Mouse (Mus musculus): ENCODE results near the gene Pnmal1.

The Pnmal1 gene

DNA sequence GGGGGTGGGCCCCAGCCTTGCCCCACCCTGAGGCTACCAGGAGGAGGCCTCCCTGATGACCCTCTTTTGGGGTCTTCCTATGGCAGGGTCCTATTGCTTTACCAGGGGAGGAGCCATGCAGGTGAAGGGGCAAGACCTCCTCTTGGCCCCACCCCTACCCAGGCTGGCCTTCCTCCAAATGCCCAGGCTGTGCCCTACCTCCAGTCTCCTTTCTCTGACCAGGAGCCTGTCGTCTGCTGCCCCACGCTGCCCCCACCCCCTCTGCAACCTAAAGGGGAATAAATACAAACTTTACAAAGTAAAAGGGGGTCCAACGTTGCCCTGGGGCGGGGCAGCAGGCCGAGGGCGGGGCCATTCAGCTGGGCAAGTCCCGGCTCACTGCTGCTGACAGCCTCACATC lies 45.2 kb downstream of the Pnmal1 start:
- TF ChIP-seq POU5F1 (IDR thresholded peaks at IDR 0.05; ENCODE audit: borderline replicate concordance, low read length), result no peak
- no peak for TF ChIP-seq CTCF (conservative IDR thresholded peaks at IDR 0.05; ENCODE audit: low read length)
- TF ChIP-seq NANOG (IDR thresholded peaks at IDR 0.05; ENCODE audit: borderline replicate concordance, low read length), result no peak
- Histone ChIP-seq H3K36me3 (ENCODE audit: insufficient read depth, low read length) (peaks cover 67% of the 10 kb centered on the region), H3K4me1 (replicated peaks; ENCODE audit: low read depth, low read length) (peaks cover 38% of the 10 kb centered on the region), H3K4me3 (replicated peaks; ENCODE audit: low read length) (no peak overlapping the region), H3K9me3 (ENCODE audit: low read length) (peaks cover 5% of the 10 kb centered on the region; the same call in 1 of the 2 replicates), H3K27me3 (ENCODE audit: insufficient read depth, low read length) (no peaks in the 10 kb centered on the region)

DNA sequence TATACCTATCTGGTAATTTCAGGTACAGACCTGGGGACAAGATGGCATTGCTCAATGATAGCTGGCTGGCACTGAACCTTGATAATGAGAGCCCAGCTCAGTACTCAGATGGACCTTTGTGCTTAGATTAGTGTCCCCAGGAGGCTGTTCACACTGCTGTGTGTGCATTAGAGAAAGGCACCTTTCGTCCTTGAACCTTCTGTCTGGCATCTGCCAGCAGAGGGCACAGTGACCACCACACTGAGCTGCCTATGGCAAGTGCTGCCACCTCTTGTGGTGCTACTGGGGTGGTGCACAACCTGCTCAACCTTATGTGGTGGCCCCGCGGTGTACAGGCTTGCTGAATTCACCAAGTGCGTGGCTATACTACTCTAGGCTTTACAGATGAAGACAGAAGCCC lies 47.8 kb downstream of the Pnmal1 start:
- H3K27me3 ChIP-seq (ENCODE audit: insufficient read depth, low read length), result no peaks in the 10 kb centered on the region
- H3K9me3 ChIP-seq (ENCODE audit: low read length), result no peaks in the 10 kb centered on the region
- H3K4me1 ChIP-seq (replicated peaks; ENCODE audit: low read depth, low read length), result peaks cover 37% of the 10 kb centered on the region
- H3K4me3 ChIP-seq (replicated peaks; ENCODE audit: low read length), result no peak overlapping the region
- H3K36me3 ChIP-seq (ENCODE audit: insufficient read depth, low read length), result peaks cover 93% of the 10 kb centered on the region
- TF ChIP-seq POU5F1 (IDR thresholded peaks at IDR 0.05; ENCODE audit: borderline replicate concordance, low read length) (no peak), NANOG (IDR thresholded peaks at IDR 0.05; ENCODE audit: borderline replicate concordance, low read length) (no peak), CTCF (conservative IDR thresholded peaks at IDR 0.05; ENCODE audit: low read length) (no peak)

DNA sequence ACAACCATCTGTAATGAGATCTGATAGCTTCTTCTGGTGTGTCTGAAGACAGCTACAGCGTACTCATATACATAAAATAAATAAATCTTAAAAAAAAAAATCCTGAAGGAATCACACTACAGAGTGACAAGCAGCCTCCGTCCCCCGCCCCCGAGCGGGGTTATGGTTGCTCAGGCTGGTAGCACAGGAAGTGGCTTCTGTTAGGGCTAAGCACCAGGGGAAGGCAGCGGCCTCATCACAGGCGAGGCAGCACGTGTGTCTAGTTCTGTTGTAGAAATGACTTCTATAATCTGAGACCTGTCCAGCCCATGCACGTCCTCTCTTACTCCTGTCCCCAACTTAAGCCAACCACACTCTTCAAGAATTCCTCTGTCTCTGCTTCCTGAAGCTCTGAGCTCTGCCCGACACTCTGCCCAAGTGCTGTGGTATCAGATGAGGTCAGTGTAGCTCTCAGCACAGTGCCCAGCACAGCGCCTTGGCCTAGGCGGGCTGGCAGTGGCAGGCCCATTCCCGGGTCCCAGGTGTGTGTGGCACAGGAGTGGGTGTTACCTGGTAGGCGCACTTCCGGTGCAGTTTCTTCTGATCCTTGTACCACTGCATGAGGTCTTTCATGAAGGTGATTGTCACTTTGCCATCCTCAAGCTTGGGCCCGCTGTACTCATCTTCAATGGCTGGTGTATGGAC lies 50.0 kb downstream of the Pnmal1 start:
- Histone ChIP-seq H3K9me3 (ENCODE audit: low read length) (no peaks in the 10 kb centered on the region), H3K36me3 (ENCODE audit: insufficient read depth, low read length) (peaks cover 100% of the 10 kb centered on the region), H3K27me3 (ENCODE audit: insufficient read depth, low read length) (no peaks in the 10 kb centered on the region), H3K4me1 (replicated peaks; ENCODE audit: low read depth, low read length) (peaks cover 18% of the 10 kb centered on the region), H3K4me3 (replicated peaks; ENCODE audit: low read length) (no peak overlapping the region)
- TF ChIP-seq CTCF (conservative IDR thresholded peaks at IDR 0.05; ENCODE audit: low read length) (no peak), NANOG (IDR thresholded peaks at IDR 0.05; ENCODE audit: borderline replicate concordance, low read length) (no peak), POU5F1 (IDR thresholded peaks at IDR 0.05; ENCODE audit: borderline replicate concordance, low read length) (no peak)

DNA sequence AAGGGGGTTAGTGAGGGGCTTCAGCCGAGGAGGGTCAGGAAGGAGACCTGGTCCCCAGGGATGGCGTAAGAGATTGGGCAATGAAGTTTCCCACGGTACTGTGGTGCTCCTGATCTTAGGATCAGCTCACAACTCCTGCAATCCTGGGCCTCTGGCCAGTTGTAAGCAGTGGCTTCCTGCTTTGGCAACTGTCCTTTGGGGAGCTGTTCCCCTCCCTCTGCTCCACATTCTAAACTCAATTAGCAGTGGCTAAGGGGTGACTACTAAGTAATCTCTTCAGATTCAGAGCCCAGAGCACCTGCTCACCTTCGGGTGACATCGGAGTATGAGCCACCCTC lies 50.5 kb downstream of the Pnmal1 start:
- peaks cover 13% of the 10 kb centered on the region for H3K4me1 ChIP-seq (replicated peaks; ENCODE audit: low read depth, low read length)
- TF ChIP-seq NANOG (IDR thresholded peaks at IDR 0.05; ENCODE audit: borderline replicate concordance, low read length) (no peak), CTCF (conservative IDR thresholded peaks at IDR 0.05; ENCODE audit: low read length) (no peak), POU5F1 (IDR thresholded peaks at IDR 0.05; ENCODE audit: borderline replicate concordance, low read length) (no peak)
- H3K27me3 ChIP-seq (ENCODE audit: insufficient read depth, low read length), result no peaks in the 10 kb centered on the region
- no peaks in the 10 kb centered on the region for H3K9me3 ChIP-seq (ENCODE audit: low read length)
- H3K4me3 ChIP-seq (replicated peaks; ENCODE audit: low read length), result no peak overlapping the region
- peaks cover 100% of the 10 kb centered on the region for H3K36me3 ChIP-seq (ENCODE audit: insufficient read depth, low read length)

DNA sequence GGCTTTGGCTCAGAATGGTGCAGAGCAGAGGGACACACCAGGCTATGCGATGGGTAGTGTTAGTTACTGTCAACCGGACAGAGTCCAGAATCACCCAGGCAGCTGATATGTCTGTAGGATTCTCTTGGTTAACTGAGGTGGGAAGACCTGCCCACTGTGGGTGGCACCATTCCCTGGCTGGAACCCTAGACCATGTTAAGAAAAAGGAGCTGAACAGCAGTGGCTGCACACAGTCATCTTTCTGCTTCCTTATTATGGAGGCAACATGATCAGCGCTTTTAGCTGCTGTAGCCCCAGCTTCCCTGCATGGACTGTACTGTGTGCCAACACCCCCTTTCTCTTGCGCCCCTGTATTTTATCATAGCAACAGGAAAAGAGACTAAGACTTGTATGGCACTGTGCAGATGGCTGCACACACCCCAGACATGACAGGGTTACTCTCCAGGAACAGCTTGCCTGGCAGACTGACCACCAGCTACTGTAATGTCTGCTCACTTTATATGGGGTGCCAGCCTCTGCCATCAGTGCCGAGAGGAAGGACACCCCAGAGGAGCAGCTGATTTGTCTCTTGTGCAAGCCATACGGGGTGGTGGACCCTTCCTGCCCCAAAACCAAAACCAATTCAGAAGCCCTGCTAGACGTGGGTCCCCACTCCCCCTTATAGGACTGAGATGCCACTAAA lies 52.6 kb downstream of the Pnmal1 start:
- TF ChIP-seq NANOG (IDR thresholded peaks at IDR 0.05; ENCODE audit: borderline replicate concordance, low read length), result no peak
- no peak for TF ChIP-seq POU5F1 (IDR thresholded peaks at IDR 0.05; ENCODE audit: borderline replicate concordance, low read length)
- TF ChIP-seq CTCF (conservative IDR thresholded peaks at IDR 0.05; ENCODE audit: low read length), result no peak
- Histone ChIP-seq H3K9me3 (ENCODE audit: low read length) (no peaks in the 10 kb centered on the region), H3K27me3 (ENCODE audit: insufficient read depth, low read length) (no peaks in the 10 kb centered on the region), H3K4me1 (replicated peaks; ENCODE audit: low read depth, low read length) (peaks cover 20% of the 10 kb centered on the region), H3K4me3 (replicated peaks; ENCODE audit: low read length) (no peak overlapping the region), H3K36me3 (ENCODE audit: insufficient read depth, low read length) (peaks cover 100% of the 10 kb centered on the region)
